Mouse (Mus musculus) mesoderm, embryonic 11.5 days (tissue): ENCODE data around the gene Gstp1.
"Not testable (repeated sequence)": the region's sequence is repeated elsewhere in the genome, so short reads cannot be mapped to it uniquely, and the experiment has no call there.

ENCODE experiments used
- DNase-seq: peaks from one replicate; pipeline ENCODE4 v3.0.0-alpha.2; 2012; ENCODE audit warnings: low read depth, low spot score

Gstp1 gene

DNA sequence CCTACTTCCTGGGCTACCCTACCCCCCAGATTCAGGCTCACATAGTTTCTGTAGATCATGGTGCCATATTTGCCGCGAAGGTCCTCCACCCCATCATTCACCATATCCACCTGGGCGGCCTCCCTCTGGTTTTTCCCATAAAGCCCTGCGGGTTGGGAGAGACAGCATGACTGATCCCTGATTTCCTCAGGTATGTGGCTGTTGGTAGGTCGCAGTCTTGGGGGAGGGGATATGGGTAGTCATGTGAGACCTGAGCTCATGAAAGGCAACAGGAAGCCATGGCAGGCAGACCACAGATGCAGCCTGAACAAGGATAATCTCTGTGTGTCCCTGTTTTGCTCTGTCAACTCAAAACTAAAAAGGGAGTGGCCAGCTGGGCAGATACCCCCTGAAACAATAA, 3.2 kb upstream of the Gstp1 start:
- DNase-seq, result not testable (repeated sequence)

DNA sequence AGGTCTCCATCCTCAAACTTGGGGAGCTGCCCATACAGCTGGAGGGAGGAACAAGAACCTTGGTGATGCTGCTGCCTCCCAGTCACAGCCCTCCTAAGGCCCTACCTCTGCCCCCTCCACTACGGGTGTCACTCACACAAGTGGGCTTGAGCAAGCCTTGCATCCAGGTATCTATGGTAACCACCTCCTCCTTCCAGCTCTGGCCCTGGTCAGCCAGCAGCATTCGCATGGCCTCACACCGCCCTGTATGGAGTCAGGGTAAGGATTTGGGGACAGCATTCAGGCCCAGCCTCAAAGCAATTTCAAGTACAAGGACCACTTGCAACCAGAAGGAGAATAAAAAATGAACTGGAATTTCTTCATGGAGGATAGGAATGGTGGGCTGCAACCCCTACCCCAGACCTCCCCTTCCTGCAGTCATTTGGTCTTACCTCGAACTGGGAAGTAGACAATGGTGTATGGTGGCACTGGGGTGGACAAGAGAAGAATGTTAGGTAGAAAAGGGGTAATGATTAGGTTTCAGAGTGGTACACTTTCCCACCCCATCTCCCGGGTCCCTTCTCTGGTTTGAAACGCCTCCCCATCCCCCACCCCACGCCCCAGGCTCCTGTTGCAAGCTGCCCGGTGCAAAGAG, 514 bp downstream of the Gstp1 start:
- not testable (repeated sequence) for DNase-seq

DNA sequence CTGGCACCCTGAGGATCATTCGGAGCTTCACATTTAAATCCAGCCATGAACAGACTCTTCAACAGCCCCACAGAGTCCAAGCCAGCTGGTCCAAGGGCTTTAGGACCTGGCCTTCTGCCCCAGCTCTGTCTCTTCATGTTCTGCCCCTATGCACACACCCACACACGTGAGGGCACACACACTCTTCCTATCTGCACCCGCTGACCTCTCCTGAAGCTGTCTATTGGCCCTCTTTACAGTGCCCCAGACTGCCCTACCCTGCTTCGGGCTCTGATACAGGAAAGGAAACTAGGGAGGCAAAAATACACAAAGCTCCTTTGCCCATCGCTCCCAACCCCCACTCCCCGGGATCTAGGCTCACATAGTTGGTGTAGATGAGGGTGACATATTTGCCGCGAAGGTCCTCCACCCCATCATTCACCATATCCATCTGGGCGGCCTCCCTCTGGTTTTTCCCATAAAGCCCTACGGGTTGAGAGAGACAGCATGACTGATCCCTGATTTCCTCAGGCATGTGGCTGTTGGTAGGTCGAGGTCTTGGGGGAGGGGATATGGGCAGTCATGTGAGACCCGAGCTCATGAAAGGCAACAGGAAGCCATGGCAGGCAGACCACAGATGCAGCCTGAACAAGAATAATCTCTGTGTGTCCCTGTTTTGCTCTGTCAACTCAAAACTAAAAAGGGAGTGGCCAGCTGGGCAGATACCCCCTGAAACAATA, 1.3 kb downstream of the Gstp1 start:
- peak; percentile 54 for DNase-seq

DNA sequence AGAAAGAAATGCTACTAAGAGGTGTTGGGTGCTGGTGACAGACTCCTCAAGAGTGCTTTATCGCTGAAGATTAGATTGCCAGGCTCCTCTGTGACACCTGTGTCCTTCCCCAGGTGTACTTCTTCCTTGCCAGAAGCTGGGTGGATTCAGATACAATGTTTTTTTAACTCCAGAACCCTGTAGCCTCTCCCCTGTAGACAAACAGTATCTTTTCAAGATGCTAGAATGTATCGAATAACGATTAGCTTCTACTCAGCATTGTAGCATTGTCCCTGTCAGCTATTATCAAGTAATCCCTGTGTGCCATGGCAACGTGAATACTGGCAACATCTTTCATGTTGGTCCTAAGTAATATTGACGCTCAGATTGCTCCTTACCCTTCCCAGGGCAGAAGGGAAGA, 4.0 kb downstream of the Gstp1 start:
- no peak for DNase-seq

DNA sequence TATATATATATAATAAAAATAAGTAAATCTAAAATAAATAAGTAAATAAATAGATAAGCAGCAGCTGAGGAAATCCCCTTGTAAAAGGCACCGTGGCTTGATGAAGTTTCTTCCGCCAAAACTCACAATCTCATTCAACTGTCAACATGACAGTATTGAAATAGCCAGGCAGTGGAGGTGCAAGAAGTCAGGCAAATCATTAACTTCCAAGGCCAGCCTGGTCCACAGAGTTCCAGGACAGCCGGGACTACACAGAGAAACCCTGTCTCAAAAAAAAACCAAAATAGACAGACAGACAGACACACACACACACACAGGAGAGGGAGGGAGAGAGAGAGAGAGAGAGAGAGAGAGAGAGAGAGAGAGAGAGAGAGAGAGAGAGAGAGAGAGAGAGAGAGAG, 4.5 kb downstream of the Gstp1 start:
- DNase-seq, result no peak

DNA sequence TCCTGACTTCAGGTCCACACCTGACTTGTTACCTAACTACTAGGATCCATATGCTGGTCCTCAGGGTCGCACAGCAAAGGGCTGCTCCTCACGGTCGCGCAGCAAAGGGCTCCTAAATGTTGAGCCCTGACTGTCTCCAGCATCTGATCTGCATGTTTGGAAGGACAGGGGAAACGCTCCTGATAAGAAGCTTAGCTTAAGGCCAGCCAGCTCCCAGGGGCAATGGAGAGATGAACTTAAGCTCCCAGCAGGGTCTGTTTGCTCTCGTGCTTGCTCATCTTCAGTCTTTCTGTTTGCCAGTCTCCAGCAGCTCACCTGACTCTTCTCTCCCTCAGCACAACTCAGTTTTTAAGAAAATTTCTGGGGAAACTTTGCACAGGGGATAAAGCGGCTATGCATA, 5.1 kb downstream of the Gstp1 start:
- DNase-seq, result no peak

DNA sequence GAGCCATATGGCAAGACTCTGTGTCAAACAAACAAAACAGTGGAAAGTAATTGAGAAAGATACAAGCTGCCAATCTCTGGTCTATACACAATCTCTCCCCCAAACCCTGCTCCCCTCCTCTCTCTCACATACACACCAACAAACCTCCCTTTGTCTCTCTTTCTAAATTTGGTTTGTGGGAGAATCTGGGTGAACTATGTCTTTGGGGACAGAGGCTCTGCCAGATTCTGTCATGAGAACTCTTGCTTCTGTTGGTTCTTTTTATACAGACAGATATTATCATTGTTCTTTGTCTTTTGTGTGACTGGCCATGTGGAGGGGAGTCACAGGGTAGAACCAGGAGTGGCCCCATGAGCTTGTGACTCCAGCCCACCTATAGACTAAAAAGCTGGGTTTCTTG, 10.2 kb downstream of the Gstp1 start:
- no peak for DNase-seq

DNA sequence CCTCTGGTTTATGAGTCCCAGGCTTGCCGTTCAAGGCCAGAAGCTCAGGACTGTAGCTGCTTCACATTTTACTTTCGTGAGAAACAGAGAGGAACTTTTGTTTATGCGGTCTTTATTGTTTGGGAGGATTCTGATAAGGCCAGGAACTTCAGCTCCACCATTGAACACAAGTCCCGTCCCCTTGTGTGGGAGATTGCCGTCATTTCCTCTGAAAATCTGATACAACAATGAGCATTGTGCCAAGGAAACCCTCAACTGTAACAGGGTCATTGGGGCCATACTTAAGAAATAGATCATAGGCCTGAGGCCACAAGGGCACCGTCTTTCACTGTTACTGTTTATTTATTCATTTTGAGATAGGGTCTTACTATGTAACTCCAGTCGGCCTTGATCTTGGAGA, 14.6 kb downstream of the Gstp1 start:
- no peak for DNase-seq

DNA sequence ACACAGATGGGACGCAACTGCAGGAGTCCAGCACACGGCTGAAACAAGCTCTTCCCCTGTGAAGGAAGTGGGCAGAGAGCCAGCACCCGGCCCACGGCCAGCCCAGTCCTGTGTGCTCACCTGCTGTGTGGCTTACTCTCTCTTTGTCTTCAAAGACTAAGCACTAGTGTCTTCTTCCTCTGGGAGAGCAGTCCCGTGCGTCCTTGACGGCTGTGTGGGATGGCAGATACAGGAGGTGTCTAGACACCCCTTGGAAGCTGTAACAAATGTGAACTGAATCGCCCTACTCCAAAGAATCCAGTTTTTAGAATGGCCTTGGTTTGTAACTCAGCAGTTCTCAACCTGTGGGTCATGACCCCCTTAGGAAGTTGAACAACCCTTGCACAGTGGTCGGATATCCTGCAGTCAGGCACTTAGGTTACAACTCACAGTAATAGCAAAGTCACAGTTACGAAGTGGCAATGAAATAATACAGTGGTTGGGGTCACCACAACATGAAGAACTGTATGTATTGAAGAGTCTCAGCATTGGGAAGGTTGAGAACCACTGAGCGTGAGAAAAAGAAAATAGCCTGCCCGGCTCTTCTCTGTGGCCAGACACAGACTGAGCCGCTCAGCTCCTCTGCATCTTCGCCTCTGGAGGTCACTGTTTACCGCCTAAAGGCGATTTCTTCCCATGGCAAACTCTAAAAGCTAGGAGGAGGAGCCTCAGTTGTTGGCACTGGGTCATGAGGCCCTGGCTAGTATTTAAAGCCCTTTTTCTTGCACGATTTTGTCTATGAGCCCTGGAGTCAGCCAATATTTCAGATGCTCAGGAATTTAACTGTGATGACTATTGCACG, 18.8 kb downstream of the Gstp1 start:
- peak; percentile 80 for DNase-seq

DNA sequence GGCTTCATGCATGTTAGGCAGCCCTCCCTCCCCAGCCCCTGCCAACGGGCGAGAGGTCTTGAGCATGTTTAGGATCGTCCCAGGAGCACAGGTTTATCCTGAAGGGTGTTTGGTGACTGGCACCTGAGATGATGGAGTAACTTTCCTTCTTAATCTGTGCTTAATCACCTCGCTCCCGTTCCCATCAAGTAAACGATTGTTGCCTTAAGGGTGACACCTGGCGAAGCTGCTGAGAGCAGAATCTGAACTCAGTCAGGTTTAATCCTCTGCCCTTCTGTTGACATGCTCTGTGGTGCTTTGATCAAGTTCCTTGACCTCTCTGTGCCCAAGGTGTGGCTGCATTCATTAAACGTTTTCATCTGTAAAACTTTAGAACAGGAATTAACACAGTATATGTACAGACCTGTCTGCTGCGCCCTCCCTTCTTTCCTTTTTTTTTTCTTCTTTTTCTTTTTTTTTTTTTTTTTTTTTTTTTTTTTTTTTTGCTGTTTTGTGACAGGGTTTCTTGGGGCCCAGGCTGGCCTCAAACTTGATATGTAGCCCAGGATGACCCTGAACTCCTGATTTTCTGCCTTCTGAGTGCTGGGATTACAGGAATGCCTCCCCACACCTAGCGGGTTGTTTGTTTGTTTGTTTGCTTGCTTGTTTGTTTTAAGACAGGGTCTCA, 19.7 kb downstream of the Gstp1 start:
- no peak for DNase-seq

DNA sequence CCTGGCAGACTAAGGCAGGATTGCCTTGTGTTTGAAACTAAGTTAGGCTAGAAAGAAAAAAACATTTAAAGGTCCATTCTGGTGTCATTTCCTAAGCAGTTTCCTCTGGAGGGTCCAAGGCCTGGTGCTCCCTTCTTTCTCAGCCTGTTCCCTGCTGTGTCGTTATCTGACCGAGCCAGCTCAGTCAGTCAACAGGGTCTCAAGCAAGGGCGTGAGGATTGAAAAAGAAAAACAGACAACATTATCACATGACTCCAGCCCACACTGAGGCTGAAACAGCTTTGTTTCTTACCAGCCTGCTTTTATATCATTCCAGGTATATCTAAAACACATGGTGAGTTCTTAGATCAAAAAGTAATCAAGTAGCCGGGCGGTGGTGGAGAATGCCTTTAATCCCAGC, 22.1 kb downstream of the Gstp1 start:
- DNase-seq, result no peak

DNA sequence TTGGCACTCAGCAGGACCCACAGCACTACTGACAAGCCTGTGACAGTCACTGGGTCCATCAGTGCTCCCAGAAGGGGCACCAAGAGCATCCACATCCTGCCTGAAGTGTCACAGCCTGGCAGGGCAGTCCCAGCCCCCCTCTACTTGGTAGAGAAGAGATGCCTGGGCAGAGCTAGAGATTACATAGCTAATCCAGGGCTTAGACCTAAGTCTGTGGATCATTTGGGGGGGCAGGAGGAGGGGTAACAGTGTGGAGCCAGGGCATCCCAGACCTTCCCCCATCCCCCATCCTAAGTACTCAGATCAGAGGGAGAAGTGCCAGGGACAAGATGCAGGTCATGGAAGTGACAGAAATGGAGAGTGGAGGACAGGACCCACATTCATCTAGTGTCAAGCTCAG, 23.0 kb downstream of the Gstp1 start:
- DNase-seq, result no peak

DNA sequence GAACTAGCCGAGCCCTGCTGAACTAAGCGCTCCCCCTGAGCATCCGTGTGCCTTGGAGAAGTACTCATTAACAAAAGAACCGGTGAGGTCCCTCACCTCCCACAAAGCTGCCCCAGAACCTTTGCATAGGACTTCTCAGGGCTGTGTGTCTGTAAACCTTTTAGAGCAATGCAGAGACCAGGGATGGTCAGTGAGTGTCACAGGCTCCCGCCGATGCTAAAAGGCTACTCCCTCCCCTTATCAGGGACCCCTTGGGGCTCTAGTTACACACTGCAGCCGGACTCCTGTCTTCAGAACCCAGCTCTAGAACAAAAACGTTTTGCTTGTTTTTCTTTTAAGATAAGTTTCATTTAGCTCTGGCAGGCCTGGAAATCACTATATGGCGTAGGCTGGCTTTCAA, 24.7 kb downstream of the Gstp1 start:
- no peak for DNase-seq

DNA sequence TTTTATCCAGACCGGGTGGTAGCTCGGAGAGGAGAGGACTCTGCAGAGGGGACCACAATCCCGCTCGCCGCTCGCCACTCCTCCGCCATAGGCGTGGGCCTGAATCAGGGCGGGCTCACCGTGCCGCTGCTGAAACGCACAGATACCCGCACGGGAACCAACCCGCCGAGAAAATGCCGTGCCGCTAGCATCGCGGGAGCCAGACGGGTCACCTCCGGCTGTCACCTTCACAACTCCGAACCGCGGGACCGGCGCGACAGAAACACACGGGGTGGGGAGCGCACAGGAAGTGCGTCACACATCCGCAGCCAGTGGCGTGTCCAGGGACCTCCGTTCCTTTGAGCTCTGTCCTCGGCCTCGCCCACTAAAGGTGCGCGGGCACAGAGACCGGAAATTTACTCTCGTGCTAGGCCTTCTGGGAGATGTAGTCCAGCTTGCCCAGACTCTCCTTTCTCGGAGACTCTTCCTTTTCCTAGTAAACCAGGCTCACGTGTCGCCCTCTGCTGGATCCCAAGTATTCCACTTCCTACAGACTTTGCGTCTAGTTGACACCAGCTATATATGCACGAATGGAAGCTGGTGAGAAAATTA, 25.3 kb downstream of the Gstp1 start, which contains the start of gene Ndufv1:
TSS of gene Ndufv1 (minus strand) at position 375 of the 591 bp plus-strand sequence.
- DNase-seq, result peak; percentile 98

DNA sequence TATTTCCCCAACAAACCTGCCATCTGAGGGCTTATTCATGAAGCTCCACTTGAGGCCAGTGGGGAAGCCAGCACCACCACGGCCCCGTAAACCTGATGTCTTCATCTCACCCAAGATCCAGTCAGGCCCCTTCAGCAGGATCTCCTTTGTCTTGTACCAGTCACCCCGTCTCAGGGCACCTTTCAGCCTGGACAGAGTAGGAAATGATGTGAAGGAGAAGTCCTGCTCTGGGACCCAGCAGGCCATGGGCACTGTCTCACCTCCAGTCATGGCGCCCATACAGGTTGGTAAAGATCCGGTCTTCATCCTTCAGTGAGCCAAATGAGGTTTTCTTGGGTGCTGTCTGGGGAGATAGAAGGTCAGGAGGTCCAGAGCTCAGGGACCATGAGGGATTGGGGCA, 26.7 kb downstream of the Gstp1 start:
- no peak for DNase-seq

DNA sequence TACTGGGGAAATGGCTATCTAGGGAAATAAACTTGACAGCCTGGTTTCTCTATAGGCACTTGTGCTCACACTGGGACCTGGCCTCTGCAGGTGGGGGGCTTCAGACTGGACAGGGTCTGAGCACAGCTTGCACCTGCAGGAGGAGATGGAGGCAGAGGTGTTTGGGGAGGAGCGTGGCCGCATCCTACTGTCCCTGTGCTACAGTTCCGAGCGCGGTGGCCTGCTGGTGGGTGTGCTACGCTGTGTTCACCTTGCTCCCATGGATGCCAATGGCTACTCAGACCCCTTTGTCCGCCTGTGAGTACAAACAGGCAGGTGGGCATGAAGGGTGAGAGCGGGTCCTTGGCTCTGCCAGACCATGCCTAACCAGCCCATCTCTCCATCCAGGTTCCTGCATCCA, 31.8 kb downstream of the Gstp1 start:
- DNase-seq, result no peak

DNA sequence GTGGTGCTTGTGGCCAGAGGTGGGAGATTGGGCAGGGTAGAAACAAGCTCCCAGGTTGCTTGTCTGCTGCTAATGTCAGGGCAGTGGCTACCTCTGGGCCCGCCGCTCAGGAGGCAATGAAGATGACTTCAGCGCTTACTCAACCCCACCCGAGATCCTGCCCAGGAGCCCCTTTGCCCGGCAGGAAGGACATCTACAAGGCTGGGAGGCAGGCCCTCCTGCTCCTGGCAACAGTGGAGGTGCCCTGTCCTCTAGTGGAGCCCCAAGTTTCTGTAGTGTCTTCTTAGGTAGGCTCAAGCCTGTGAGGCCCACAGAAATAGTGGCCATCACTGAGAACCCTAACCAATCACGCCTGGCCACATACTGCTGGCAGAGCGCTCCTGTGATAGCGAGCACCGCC, 32.7 kb downstream of the Gstp1 start:
- no peak for DNase-seq

DNA sequence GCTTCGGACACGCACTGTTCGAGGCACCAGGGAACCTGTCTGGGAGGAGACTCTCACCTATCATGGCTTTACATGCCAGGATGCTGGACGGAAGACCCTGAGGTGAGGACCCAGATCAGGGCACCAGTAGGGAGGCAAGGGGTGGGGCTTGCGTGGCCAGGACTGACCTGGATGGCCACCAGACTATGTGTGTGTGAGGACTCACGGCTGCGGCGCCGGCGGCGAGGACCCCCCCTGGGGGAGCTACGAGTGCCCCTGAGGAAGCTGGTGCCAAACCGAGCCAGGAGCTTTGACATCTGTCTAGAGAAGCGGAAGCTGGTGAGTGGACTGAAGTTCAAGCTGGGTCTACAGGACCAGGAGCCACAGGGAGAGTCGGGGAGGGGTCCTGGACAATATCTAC, 33.5 kb downstream of the Gstp1 start:
- DNase-seq, result no peak

DNA sequence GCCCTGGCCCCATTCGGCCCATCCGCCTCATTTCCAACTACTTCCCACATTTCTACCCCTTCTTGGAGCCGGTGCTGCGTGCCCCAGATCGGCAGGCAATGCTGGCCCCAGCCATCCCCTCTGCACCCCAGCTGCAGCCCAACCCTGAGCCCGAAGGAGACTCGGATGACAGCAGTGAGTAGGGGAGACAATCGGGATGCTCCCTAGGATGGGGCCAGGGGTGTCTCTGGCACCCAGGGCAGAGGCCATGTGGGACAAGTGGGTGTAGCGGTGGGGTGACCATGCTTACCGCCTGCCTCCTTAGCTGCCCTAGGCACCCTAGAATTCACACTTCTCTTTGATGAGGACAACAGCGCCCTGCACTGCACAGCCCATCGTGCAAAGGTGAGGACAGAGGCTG, 34.1 kb downstream of the Gstp1 start:
- no peak for DNase-seq

DNA sequence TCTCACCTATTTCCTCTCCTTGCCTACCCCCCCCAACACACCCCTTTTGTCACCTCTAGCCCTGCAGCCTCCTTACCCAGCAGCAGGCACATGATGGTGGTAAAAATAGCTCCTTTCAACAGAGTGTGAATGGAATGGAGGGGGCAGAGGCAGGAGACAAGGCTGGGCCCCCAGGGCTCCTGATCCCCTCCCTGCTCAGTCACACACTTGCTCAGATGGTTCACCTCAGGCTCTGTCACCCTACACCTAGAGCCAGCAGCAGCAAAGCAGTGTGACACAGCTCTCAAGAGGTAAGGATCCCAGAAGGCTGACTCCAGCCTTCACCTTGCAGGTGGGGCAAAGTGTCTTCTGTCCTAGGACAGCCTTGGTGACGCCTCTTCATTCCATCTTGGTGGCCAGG, 34.7 kb downstream of the Gstp1 start, which contains the start of gene Doc2g:
TSS of gene Doc2g (plus strand) at position 202 of the 400 bp plus-strand sequence.
- DNase-seq, result no peak

DNA sequence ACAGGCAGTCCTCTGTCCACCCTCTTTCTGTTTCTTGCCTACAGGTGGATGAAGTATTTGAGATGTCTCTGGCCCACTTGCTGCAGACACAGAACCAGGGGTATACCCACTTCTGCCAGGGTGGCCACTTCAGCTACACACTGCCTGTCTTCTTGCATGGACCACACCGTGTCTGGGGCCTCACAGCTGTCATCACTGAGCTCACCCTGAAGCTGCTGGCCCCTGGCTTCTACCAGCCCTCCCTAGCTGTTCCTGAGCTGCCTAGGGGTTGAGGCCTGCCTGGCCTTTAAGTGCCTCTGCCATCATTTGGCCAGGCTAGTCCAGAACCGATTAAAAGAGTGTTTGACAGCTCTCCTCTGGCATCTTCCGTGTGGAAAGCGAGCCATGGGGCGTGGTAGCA, 36.0 kb downstream of the Gstp1 start:
- DNase-seq, result no peak
